Mouse (Mus musculus) CH12.LX (cell line): Measurements from ENCODE around the gene Gpr107.

ENCODE experiments used
- CTCF ChIP-seq, 2 experiments: IDR thresholded peaks in 1 of 2; conservative IDR thresholded peaks in 1 of 2; 2 replicates each; pipeline ENCODE4 v1.5.1; 2011 to 2012; ENCODE audit warnings: low read depth in 2 of 2, low read length in 2 of 2, improper control_type of control experiment in 1 of 2, inconsistent platforms in 1 of 2, mild to moderate bottlenecking in 1 of 2, moderate library complexity in 1 of 2
- POLR2A ChIP-seq: IDR thresholded peaks from 2 replicates; pipeline ENCODE4 v1.6.1; 2011; ENCODE audit warnings: low read depth, mild to moderate bottlenecking, improper control_type of control experiment, low read length

DNA sequence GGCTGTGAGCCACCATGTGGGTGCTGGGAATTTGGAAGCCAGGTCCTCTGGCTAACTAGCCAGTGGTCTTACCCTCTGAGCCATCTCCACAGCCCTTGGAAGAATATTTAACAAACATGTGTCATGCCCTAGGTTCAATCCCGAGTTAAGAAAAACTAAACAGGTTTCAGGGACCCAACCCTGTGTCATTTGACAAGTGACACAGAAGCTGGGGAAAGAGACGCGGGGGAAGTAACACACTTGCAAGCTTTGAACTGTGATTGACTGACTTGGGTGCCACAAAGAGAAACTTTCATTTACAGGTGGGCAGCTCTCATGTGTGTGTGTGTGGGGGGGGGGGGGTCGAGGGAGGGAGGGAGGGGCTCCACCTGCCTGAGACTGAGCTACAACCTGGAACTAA lies 18.1 kb upstream of the Gpr107 start:
- TF ChIP-seq POLR2A, result no peak
- no peak for TF ChIP-seq CTCF (conservative IDR thresholded peaks at IDR 0.05 in 1 of 2, IDR thresholded peaks at IDR 0.05 in 1 of 2; ENCODE audit: low read depth in 2 of 2, low read length in 2 of 2)
